Mouse (Mus musculus) left cerebral cortex, postnatal 14 days (tissue): Measurements from ENCODE around the gene Tdrd9. TPM values are rescaled to one million over a fixed set of nuclear protein-coding genes. Genes with fewer than 3 reads are reported as not detected.
"Not testable (repeated sequence)": the region's sequence is repeated elsewhere in the genome, so short reads cannot be mapped to it uniquely, and the experiment has no call there.

Experiments used
- DNase-seq, 2 experiments: peaks; one replicate each; pipeline ENCODE4 v3.0.0; 2021 to 2022; ENCODE audit warnings: low spot score in 2 of 2, mixed read lengths in 1 of 2
- intact Hi-C: fragments of 180-260 bp; cut with DNase I; formaldehyde crosslinking; loops from one replicate; pipeline ENCODE4 v1.15.1; 2025
- long read RNA-seq, 2 experiments: library from polyadenylated mRNA; stranded (forward); transcript quantifications; one replicate each; pipeline ENCODE4 v2.0.0; 2021
- total RNA-seq, 2 experiments: library from RNA; stranded (reverse); gene quantifications; 2 replicates each; pipeline ENCODE4 v1.2.3; 2021

Tdrd9 gene
- under 1 TPM; 0.13 to 0.55 TPM for total RNA-seq
- long read RNA-seq, experiment 1 = 0 reads
- long read RNA-seq, experiment 2, partial matches to known transcripts = 1 of 2 reads
- long read RNA-seq, experiment 2, other reads (novel, unspliced or antisense) = 1 of 2 reads

DNA sequence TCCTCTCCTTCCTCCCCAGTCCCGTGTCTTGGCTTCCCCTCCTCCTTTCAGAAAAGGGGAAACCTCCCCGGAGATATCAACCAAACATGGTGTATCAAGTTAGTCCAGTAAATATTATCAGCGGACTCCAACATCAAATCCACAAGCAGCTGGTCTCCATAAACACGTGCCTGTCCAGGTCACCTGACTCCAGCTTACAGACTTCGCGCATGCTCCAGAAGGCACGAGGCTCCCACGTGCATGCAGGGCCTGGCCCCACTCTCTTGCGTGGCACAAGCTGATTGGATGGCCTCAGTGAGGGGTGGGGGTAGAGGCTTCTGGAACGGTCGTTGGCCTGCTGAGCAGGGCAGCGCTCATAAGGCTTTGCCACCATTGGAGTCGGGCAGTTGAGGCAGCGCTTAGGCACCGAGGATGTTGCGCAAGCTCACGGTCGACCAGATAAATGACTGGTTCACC lies at the start of gene Tdrd9:
Tdrd9 (plus strand) TSS at position 329 of the 456 bp plus-strand sequence.
- DNase-seq = no peak
- intact Hi-C loops = no loop called here

GRCm38 (mm10) chr12:111923117-111923516 lies 48.2 kb upstream of the Tdrd9 start:
- intact Hi-C loops = no loop called here

DNA sequence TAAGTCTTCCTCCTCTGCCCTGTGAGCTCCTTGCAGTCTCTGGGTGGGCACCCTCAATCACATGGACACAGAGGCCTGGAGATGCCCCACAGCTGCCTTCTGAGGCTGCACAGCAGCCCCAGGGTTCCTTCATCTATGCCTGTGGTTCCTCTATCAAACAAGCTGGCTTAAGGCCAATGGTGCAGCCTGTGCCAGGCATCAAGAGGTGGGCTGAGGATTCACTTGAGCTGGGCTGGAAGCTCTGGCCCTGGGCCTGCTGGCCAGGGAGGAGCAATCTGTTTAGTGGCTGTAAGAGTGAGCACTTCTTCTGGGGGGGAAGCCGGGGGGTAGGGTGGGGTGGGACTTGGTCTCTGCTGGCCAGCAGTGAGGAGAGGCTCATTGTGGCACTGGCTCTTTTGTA lies 44.0 kb upstream of the Tdrd9 start:
- DNase-seq = no peak
- intact Hi-C loops = no loop called here

More at GRCm38 (mm10) chr12:111923117-111923516, 48.2 kb upstream of the Tdrd9 start:
- DNase-seq = no peak

- intact Hi-C loops = no loop called here
These were observed 42.9 kb upstream of the Tdrd9 start for GRCm38 (mm10) chr12:111928411-111928966.

DNA sequence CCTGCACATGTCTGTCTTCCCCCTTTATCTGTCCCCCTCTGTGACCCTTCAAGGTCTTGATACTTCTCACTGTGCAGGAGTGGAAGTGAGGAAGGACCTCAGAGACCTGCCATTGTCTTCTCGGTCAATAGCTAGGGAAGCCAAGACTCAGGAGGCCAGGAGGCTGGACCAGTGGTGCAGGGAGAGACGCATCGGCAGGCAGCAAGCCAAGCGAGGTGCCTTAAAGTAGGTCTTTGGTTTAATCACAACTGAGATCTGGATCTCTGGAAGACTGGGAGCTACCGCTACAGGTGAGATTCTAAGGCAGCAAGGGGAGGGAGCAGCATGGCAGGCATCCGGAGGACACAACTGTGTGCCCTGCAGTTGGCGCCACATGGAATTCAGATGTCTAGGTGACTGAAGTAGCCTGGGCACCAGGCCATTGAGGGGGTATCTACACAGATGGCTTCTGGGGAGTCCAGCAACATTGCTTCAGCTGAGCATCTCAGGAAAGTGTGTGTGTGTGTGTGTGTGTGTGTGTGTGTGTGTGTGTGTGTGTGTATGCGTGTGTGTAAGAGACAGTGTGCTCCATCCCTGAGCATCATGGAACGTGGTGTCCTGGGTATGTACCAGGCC lies 39.8 kb upstream of the Tdrd9 start:
- intact Hi-C loops = no loop called here
- DNase-seq = no peak

More at GRCm38 (mm10) chr12:111928411-111928966, 42.9 kb upstream of the Tdrd9 start:
- DNase-seq = no peak

DNA sequence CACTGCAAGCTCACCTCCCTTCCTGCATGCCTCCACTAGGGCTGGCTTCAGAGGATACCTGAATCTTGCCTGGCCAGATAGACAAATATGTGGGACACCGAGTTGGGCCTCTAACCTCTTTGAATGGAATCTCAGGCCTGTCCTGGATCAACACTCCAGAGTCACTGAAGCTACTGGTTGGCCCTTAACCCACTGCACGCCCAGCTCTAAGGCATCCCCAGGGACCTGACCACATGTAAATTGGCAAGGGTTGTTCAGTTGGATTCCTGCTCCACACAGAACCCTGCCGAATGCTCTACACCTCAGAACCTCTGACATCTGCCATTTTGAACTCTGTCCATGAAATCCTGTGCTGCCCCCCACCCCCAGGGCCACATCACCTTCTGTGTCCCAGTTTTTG lies 38.8 kb upstream of the Tdrd9 start:
- intact Hi-C loops = no loop called here
- no peak for DNase-seq

DNA sequence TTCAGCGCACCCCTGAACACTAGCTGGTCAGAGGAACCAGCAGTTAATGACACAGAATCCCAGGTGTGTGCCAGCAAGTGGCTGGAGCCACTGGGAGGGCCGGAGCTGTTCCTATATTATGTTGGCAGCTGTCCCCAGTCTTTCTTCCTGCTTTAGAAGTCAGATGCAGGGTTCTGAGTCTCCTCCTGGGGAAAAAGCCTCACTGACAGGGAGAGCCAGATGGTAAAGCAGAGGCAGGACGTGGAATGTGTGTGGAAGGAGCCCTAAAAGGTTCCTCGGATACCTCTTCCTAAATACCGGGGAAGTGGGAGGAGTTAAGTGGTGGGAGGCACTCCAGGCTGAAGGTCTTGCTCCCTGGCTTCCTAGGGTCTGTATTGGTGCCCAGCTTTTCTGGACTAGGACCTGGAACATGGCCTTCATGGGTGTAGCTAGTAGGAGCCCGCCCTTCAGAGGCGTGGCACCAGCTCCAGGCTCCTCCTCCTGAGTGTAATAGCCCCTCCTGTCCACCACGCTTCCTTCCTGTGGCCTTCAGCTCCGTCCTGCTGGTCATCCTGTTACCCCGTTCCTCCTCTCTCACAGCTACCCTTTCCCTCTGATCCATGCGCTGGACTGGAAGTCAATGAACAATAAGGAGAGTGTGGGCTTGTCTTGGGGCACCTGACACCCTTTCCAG lies 38.2 kb upstream of the Tdrd9 start:
- intact Hi-C loops = no loop called here
- no peak for DNase-seq

DNA sequence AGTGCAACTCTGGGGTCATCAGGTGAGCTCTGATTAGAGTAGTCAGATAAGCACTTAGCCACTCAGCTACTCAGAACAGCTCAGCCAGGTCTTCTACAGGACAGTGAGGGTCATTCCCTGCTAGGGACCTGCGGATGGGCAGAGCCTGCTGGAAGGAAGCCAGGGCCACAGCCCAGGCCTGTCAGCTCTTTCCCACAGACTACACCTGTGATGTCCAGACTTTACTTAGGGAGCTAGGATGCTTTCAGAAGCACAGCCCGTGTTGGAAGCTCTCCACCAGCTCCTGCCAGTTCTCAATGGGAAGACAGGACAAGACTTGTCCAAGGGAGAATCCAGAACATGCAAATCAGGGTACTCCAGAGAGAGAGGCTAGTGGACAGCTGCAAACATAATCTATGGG lies 37.4 kb upstream of the Tdrd9 start:
- no peak for DNase-seq
- intact Hi-C loops = no loop called here

DNA sequence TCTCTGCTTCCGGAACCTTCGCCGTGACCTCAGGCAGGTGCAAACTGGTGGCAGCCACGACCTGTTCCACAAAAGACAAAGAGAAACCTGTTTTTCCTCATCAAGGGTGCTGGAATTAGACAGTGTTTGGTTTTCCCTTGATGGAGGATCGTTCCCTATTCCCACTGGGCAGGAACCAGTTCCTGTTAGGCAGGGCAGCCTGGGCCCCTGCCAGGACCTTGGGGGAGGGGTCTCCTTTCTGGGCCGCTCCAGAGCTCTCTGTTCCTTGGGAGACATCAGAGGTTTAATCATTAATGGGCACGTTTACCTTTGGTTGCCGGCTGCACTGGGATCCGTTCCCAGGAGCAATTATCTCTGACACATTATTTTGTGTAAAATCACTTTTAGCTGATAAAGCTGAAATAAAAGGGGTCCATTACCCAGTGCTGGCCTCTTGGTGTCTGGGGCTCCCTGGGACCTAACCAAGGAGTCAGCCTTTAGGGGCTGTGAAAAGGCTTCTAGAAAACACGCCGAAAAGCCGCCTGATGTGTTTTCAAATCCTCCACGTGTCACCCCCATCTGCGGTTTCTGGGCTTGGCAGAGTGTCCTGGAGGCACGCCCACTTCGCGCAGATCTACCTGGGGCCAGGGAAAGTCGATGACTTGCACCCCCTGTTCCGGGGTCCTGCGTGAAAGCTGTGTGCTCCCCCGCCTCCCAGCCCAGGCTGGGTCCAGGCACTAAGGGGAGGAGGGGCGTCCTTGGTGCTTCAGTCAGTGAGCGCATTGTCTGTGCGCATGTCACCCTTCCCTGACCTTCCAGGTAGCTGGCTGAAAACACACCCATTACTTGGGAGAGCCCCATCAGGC lies 34.4 kb upstream of the Tdrd9 start:
- intact Hi-C loops = no loop called here
- peak; percentile 30 to 48 for DNase-seq

GRCm38 (mm10) chr12:111938623-111939177 lies 32.7 kb upstream of the Tdrd9 start:
- DNase-seq = no peak
- intact Hi-C loops = no loop called here

- DNase-seq = no peak
- intact Hi-C loops = no loop called here
These were observed 27.8 kb upstream of the Tdrd9 start for GRCm38 (mm10) chr12:111943421-111944064.

DNA sequence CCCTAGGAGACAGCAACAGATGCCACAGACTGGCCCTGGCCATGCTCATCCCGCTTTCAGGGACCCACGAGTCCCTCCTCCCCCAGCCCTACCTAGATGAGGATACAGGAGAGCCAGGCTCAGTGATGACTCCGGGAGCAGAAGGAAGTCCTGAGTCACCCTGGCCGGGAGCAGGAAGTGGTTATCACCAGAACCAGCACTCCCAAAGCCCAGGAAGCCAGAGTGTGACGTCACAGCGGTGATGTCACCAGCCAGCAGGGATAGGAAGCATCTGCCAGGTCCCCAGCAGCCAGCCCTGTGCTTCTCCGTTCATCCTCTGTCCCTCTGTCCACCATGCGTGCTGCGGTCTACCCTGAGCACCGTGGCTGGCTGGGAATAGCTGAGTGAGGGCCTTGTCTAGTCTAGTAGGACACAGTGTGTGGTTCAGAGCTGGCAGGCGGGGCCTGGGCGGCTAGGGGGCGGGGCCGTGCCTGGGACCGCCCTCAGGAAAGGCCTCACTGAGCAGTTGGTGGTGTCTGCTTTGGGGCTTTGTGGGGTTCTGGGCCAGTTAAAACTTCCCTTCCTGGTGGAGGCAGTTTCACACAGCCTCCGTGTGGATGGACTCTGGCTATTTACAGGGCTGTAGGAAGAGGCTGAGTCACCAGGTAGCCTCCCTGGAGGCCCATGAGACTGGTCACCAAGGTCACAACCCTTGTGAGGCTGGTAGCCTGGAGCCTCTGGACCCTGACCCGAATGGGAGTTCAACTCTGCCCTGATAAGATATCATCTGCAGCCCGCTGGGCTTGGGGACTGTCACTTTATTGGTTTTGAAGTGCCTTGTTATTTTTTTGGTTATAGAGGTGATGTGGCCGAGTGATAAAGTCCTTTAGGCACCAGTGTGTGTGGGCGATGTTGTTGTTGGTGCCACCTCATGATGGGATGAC lies 27.0 kb upstream of the Tdrd9 start:
- intact Hi-C loops, DNase-seq: not testable (repeated sequence)

- no peak for DNase-seq
- intact Hi-C loops = loop anchor here (5.0 kb wide), 1 partner anchor 68 kb away; no protein-coding TSS in a partner anchor
These were observed 26.2 kb upstream of the Tdrd9 start for GRCm38 (mm10) chr12:111945115-111945514.

- intact Hi-C loops = loop anchor here (5.0 kb wide), 1 partner anchor 69 kb away; no protein-coding TSS in a partner anchor
- DNase-seq = not testable (repeated sequence)
These were observed 25.3 kb upstream of the Tdrd9 start for GRCm38 (mm10) chr12:111945765-111946655.

DNA sequence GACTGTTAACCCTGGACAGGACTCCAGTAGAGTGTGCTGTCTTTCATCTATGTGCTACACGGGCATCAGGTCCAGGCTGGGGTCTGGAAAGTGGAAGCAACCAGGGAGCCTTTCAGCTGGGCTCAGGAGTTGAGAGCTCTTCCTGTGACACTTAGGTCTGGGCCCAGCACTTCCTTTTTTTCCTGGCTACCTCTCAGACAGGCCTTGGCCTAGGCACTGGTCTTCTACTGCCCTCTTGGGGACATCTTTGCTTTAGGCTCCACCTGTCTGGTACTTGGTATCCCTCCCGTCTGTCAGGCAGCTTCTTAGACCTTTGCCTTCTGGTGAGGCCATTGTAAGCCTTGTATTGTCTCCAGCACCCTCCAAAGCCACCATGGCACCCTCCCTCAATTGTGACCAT lies 24.6 kb upstream of the Tdrd9 start:
- intact Hi-C loops = loop anchor here (5.0 kb wide), 1 partner anchor 69 kb away; no protein-coding TSS in a partner anchor
- DNase-seq = peak; percentile 54 to 55

GRCm38 (mm10) chr12:111950486-111950885 lies 20.9 kb upstream of the Tdrd9 start:
- intact Hi-C loops = no loop called here
- DNase-seq = no peak

DNA sequence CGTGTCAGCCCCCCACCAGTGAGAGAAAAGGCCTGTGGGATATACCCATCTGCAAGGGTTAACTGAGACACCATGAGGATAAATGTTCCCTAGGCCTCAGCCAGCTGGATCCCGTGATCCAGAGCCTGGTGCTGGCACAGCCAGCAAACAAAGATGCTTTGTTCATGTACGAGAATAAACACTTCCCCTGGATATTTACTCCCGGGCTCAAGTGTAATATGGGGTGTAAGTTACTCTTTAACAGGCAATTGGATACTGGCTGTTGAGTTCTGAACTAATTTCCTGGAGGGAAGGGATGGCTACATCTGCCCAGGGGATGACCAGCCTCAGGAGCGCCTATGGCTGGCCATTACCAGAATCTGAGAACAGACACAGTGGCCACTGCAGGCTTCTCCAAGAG lies 19.7 kb upstream of the Tdrd9 start:
- intact Hi-C loops = no loop called here
- DNase-seq = no peak
